Mouse (Mus musculus) CH12.LX (cell line): ENCODE measurements at regions not wholly inside any gene's neighbourhood (a gene's known extent, or its start where the extent isn't known, plus 50 kb on each side); places are given as distances from the start of the nearest gene placed in this dataset.

Experiments
- DNase-seq: peaks from one replicate; pipeline ENCODE4 v3.0.0-alpha.2; 2013; ENCODE audit errors: extremely low read depth
- H3K27ac ChIP-seq: 2 replicates; pipeline ENCODE4 v1.5.1; 2012; ENCODE audit warnings: low read depth, mild to moderate bottlenecking, control low read depth, moderate library complexity; ENCODE audit not compliant: insufficient read depth
- H3K27me3 ChIP-seq: replicated peaks from 2 replicates; pipeline ENCODE3; 2012; ENCODE audit warnings: inconsistent platforms
- H3K36me3 ChIP-seq, 2 experiments: replicated peaks in 1 of 2; 2 replicates each; pipeline versions ENCODE3 to v1.6.1; 2012; ENCODE audit warnings: inconsistent platforms in 1 of 2, low read length in 1 of 2, mild to moderate bottlenecking in 1 of 2, mixed read lengths in 1 of 2, moderate library complexity in 1 of 2; ENCODE audit not compliant: control insufficient read depth in 1 of 2, insufficient read depth in 1 of 2
- H3K4me1 ChIP-seq, 2 experiments: 2 replicates each; pipeline ENCODE4 v1.6.1; 2012; ENCODE audit warnings: inconsistent platforms in 1 of 2, moderate library complexity in 1 of 2; ENCODE audit not compliant: insufficient read depth in 2 of 2, control insufficient read depth in 1 of 2
- H3K4me2 ChIP-seq: 2 replicates; pipeline ENCODE4 v1.6.1; 2012; ENCODE audit warnings: low read depth, mild to moderate bottlenecking, control low read depth; ENCODE audit not compliant: poor library complexity, insufficient read depth, severe bottlenecking
- H3K4me3 ChIP-seq, 3 experiments: fragments of 150-350 bp in 1 of 3; sonication (generic) in 1 of 3; replicated peaks in 1 of 3; 2 replicates each; pipeline versions ENCODE3 to v1.5.1; 2011 to 2012; ENCODE audit warnings: low read depth in 2 of 3, low read length in 2 of 3, mild to moderate bottlenecking in 2 of 3, moderate library complexity in 2 of 3, control low read depth in 1 of 3, improper control_type of control experiment in 1 of 3, inconsistent platforms in 1 of 3, mixed read lengths in 1 of 3; ENCODE audit not compliant: poor library complexity in 1 of 3
- H3K79me2 ChIP-seq: replicated peaks from 2 replicates; pipeline ENCODE4 v1.6.1; 2012; ENCODE audit warnings: mild to moderate bottlenecking, moderate library complexity; ENCODE audit not compliant: control insufficient read depth, poor library complexity, insufficient read depth, severe bottlenecking; ENCODE audit errors: extremely low read depth
- H3K9ac ChIP-seq: 2 replicates; pipeline ENCODE4 v1.6.1; 2012; ENCODE audit warnings: low read depth, mild to moderate bottlenecking, control low read depth, moderate library complexity; ENCODE audit not compliant: insufficient read depth
- H3K9me3 ChIP-seq: replicated peaks from 2 replicates; pipeline ENCODE3; 2012; ENCODE audit warnings: low read length, inconsistent platforms, mixed read lengths
- BHLHE40 ChIP-seq: IDR thresholded peaks from 2 replicates; pipeline ENCODE4 v1.6.1; 2011; ENCODE audit warnings: mild to moderate bottlenecking, low read depth, low read length, improper control_type of control experiment
- CHD2 ChIP-seq: IDR thresholded peaks from 2 replicates; pipeline ENCODE4 v1.6.1; 2011; ENCODE audit warnings: low read length, improper control_type of control experiment
- CTCF ChIP-seq, 2 experiments: IDR thresholded peaks in 1 of 2; conservative IDR thresholded peaks in 1 of 2; 2 replicates each; pipeline ENCODE4 v1.5.1; 2011 to 2012; ENCODE audit warnings: low read depth in 2 of 2, low read length in 2 of 2, improper control_type of control experiment in 1 of 2, inconsistent platforms in 1 of 2, mild to moderate bottlenecking in 1 of 2, moderate library complexity in 1 of 2
- E2F4 ChIP-seq: IDR thresholded peaks from 2 replicates; pipeline ENCODE4 v1.6.1; 2011; ENCODE audit warnings: low read depth, low read length, improper control_type of control experiment; ENCODE audit not compliant: insufficient replicate concordance
- ELF1 ChIP-seq: IDR thresholded peaks from 2 replicates; pipeline ENCODE4 v1.6.1; 2014; ENCODE audit warnings: low read depth, mild to moderate bottlenecking, inconsistent platforms, low read length, improper control_type of control experiment
- EP300 ChIP-seq: IDR thresholded peaks from 2 replicates; pipeline ENCODE4 v1.6.1; 2011; ENCODE audit warnings: low read length, improper control_type of control experiment
- ETS1 ChIP-seq: conservative IDR thresholded peaks from 2 replicates; pipeline ENCODE4 v1.6.1; 2012; ENCODE audit warnings: low read depth, mild to moderate bottlenecking, inconsistent platforms, low read length, improper control_type of control experiment, moderate library complexity
- JUN ChIP-seq: IDR thresholded peaks from 2 replicates; pipeline ENCODE4 v1.6.1; 2011; ENCODE audit warnings: low read depth, mild to moderate bottlenecking, low read length, improper control_type of control experiment, moderate library complexity; ENCODE audit not compliant: insufficient read depth
- MAFK ChIP-seq: IDR thresholded peaks from 2 replicates; pipeline ENCODE4 v1.6.1; 2011; ENCODE audit warnings: low read length, improper control_type of control experiment; ENCODE audit not compliant: insufficient replicate concordance
- NELFE ChIP-seq: IDR thresholded peaks from 2 replicates; pipeline ENCODE4 v1.6.1; 2011; ENCODE audit warnings: low read depth, low read length, improper control_type of control experiment
- NRF1 ChIP-seq: IDR thresholded peaks from 2 replicates; pipeline ENCODE4 v1.6.1; 2014; ENCODE audit warnings: low read depth, mild to moderate bottlenecking, inconsistent platforms, low read length, improper control_type of control experiment, moderate library complexity
- PAX5 ChIP-seq: IDR thresholded peaks from 2 replicates; pipeline ENCODE4 v1.6.1; 2012; ENCODE audit warnings: low read length, inconsistent platforms, mixed read lengths
- POLR2AphosphoS2 ChIP-seq: IDR thresholded peaks from 2 replicates; pipeline ENCODE4 v1.6.1; 2011; ENCODE audit warnings: low read depth, low read length, improper control_type of control experiment
- RAD21 ChIP-seq: IDR thresholded peaks from 2 replicates; pipeline ENCODE4 v1.6.1; 2011; ENCODE audit warnings: low read depth, mild to moderate bottlenecking, low read length, improper control_type of control experiment, moderate library complexity
- RCOR1 ChIP-seq: conservative IDR thresholded peaks from 2 replicates; pipeline ENCODE4 v1.6.1; 2012; ENCODE audit warnings: low read depth, mild to moderate bottlenecking, inconsistent platforms, low read length, improper control_type of control experiment
- SIN3A ChIP-seq: IDR thresholded peaks from 2 replicates; pipeline ENCODE4 v1.6.1; 2012; ENCODE audit warnings: low read length, improper control_type of control experiment, inconsistent platforms
- SMC3 ChIP-seq: IDR thresholded peaks from 2 replicates; pipeline ENCODE4 v1.6.1; 2011; ENCODE audit warnings: low read depth, low read length, improper control_type of control experiment
- TCF12 ChIP-seq: IDR thresholded peaks from 2 replicates; pipeline ENCODE4 v1.6.1; 2014; ENCODE audit warnings: low read depth, mild to moderate bottlenecking, inconsistent platforms, low read length, improper control_type of control experiment
- UBTF ChIP-seq: IDR thresholded peaks from 2 replicates; pipeline ENCODE4 v1.6.1; 2012; ENCODE audit warnings: low read depth, mild to moderate bottlenecking, inconsistent platforms, low read length, improper control_type of control experiment, moderate library complexity
- USF1 ChIP-seq: IDR thresholded peaks from 2 replicates; pipeline ENCODE4 v1.6.1; 2014; ENCODE audit warnings: low read depth, mild to moderate bottlenecking, inconsistent platforms, low read length, improper control_type of control experiment
- USF2 ChIP-seq: conservative IDR thresholded peaks from 2 replicates; pipeline ENCODE4 v1.6.1; 2011; ENCODE audit warnings: low read depth, low read length, improper control_type of control experiment
- ZC3H11A ChIP-seq: IDR thresholded peaks from 2 replicates; pipeline ENCODE4 v1.6.1; 2012; ENCODE audit warnings: low read depth, mild to moderate bottlenecking, inconsistent platforms, low read length, improper control_type of control experiment
- ZKSCAN1 ChIP-seq: IDR thresholded peaks from 2 replicates; pipeline ENCODE4 v1.6.1; 2012; ENCODE audit warnings: low read depth, inconsistent platforms, low read length, improper control_type of control experiment, borderline replicate concordance
- ZNF384 ChIP-seq: IDR thresholded peaks from 2 replicates; pipeline ENCODE4 v1.6.1; 2012; ENCODE audit warnings: low read depth, low read length, improper control_type of control experiment, inconsistent platforms
- dilution Hi-C: fragments of 300-500 bp; cut with MboI; formaldehyde crosslinking; loops from 2 replicates; pipeline ENCODE4 v1.14.3; 2020; ENCODE audit warnings: low sequenced_read_pairs; ENCODE audit not compliant: extremely low pct_unique_long_range_greater_than_20kb, extremely low pct_ligation_motif_present
- in situ Hi-C: fragments of 300-500 bp; cut with MboI; formaldehyde crosslinking; loops from 3 replicates; pipeline ENCODE4 v1.14.3; 2019; ENCODE audit warnings: low sequenced_read_pairs, low pct_ligation_motif_present, low pct_unique_long_range_greater_than_20kb, mixed read lengths

GRCm38 (mm10) chr4:125410736-125411441, 79.6 kb upstream of the Grik3 start:
- no peak for TF ChIP-seq POLR2AphosphoS2
- no peak for TF ChIP-seq BHLHE40
- TF ChIP-seq USF2: no peak
- no peak for TF ChIP-seq NELFE
- no peak for TF ChIP-seq JUN
- no peak for TF ChIP-seq USF1
- TF ChIP-seq PAX5: no peak
- TF ChIP-seq RAD21: no peak
- no peak for TF ChIP-seq UBTF
- no peak for TF ChIP-seq EP300
- no peak for TF ChIP-seq ETS1
- no peak for TF ChIP-seq ELF1
- no peak for TF ChIP-seq E2F4
- no peak for TF ChIP-seq TCF12
- no peak for TF ChIP-seq CTCF (conservative IDR thresholded peaks at IDR 0.05 in 1 of 2, IDR thresholded peaks at IDR 0.05 in 1 of 2; ENCODE audit: low read depth in 2 of 2, low read length in 2 of 2)
- no peaks in the 10 kb centered on the region for H3K9me3 ChIP-seq
- peaks cover 0 to 13% of the 10 kb centered on the region in 2 experiments; a peak in 2 of 4 replicates for H3K4me1 ChIP-seq
- no peaks in the 10 kb centered on the region for H3K79me2 ChIP-seq
- no peak overlapping the region for H3K9ac ChIP-seq
- in situ Hi-C loops: no loop called here
- DNase-seq: no peak
- no peak overlapping the region for H3K4me3 ChIP-seq
- no peaks in the 10 kb centered on the region for H3K36me3 ChIP-seq
- dilution Hi-C loops: no loop called here
- H3K27me3 ChIP-seq: peaks cover 9% of the 10 kb centered on the region
- no peak overlapping the region for H3K4me2 ChIP-seq
- no peak overlapping the region for H3K27ac ChIP-seq

- dilution Hi-C loops (no loop called here), in situ Hi-C loops (no loop called here)
- Histone ChIP-seq H3K4me3 (no peak overlapping the region), H3K79me2 (no peaks in the 10 kb centered on the region), H3K27me3 (peaks cover 94% of the 10 kb centered on the region), H3K36me3 (no peaks in the 10 kb centered on the region), H3K9ac (no peak overlapping the region), H3K4me2 (no peak overlapping the region), H3K27ac (no peak overlapping the region), H3K4me1 (no peaks in the 10 kb centered on the region), H3K9me3 (no peaks in the 10 kb centered on the region)
- TF ChIP-seq MAFK (no peak), BHLHE40 (no peak), ETS1 (no peak), EP300 (no peak), SIN3A (no peak), CTCF (conservative IDR thresholded peaks at IDR 0.05 in 1 of 2, IDR thresholded peaks at IDR 0.05 in 1 of 2; ENCODE audit: low read depth in 2 of 2, low read length in 2 of 2) (no peak), JUN (no peak), RCOR1 (no peak), ZKSCAN1 (no peak), SMC3 (no peak), NRF1 (no peak), ZC3H11A (no peak), CHD2 (no peak), TCF12 (no peak), ZNF384 (no peak), UBTF (no peak), POLR2AphosphoS2 (no peak)
- no peak for DNase-seq
These were observed 91.0 kb upstream of the Grik3 start for GRCm38 (mm10) chr4:125399376-125400112.
